Mouse (Mus musculus) small intestine, adult 2 months (tissue): ENCODE measurements around the gene Gsc2.

Experiments
- CTCF ChIP-seq: fragments of 200-500 bp; IDR thresholded peaks from 2 replicates; pipeline ENCODE4 v1.5.1; 2012; ENCODE audit warnings: low read depth, mild to moderate bottlenecking, control low read depth, inconsistent platforms, low read length, moderate library complexity, mixed read lengths; ENCODE audit not compliant: insufficient replicate concordance, insufficient read length; ENCODE audit errors: extremely low read depth
- POLR2A ChIP-seq: fragments of 200-500 bp; IDR thresholded peaks from 2 replicates; pipeline ENCODE4 v1.6.1; 2012; ENCODE audit warnings: low read depth, mild to moderate bottlenecking, control low read depth, inconsistent platforms, low read length, moderate library complexity

DNA sequence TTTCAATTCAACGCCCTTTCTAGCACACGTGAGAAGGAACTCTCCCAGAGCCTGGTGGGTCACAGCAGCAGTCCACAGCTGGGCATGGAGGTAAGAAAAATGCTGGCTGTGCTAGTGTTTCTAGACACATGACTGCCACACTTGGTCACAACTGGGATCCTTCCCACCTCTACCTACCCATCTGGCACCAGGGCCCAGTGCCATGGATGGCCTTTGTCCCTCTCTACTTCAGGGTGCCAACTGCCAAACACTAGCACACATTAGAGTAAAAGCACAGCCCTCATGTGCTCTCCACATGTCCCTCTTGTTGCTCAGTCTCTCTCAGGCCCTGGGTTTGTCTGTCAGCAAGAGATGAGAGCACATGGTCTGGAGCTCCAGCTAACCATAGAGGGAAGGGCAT, 14.8 kb upstream of the Gsc2 start:
- TF ChIP-seq CTCF (no peak), POLR2A (no peak)
